Mouse (Mus musculus) right cerebral cortex, postnatal 36 days (tissue): ENCODE measurements around the gene Syt8.

Experiments
- DNase-seq, 2 experiments: peaks; one replicate each; pipeline ENCODE4 v3.0.0; 2022; ENCODE audit warnings: low spot score in 2 of 2, mixed read lengths in 1 of 2

Syt8 gene

DNA sequence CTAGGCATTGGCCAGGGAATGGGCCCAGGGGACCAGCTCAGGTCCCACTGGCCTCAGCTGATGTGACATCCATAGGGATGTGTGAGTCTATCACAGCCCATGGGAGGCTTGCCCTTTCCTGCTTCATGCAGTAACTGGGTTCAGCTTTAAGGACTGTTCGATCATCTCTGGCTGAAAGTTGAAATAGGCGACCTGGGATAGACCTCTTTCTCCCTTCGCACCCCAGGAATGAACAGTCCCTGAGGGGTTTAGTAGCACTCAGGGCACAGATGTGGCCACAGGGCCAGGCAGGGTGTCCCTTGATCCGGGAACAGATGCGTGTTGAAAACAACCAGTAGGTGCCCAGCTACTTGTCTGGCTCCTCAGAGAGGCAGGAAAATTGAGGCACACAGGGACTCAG, 41.6 kb downstream of the Syt8 start:
- no peak for DNase-seq

DNA sequence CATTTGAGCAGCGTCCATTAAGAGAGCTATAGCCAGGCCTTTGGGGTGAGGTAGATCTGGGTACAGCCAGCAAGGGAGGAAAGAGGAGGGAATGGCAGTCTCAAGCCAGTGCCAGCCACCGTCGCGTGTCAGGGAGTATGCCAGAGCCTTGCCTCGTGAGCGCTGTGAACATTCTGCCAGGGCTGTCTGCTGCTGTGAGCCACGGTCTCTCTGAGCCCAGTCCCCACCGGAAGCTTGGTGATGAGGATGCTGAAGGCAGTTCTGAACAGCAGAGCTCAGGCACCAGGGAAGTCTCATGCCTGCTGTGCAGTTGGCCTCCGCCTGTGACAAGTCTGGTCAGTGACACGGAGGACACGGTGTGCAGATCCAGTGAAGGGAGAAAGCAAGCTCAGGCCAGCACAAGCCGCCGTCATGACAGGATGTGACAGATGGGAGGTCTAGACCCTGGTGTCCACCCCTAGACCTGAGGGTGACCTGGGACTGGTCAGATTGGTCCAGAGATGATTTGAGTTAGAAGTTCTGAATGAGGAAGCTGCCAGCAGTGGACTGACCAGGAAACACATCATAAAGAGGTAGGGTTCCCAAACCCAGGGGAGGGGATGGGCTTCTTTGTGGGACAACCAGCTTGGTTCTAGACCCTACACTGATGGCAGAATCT, 42.3 kb downstream of the Syt8 start:
- DNase-seq = no peak

DNA sequence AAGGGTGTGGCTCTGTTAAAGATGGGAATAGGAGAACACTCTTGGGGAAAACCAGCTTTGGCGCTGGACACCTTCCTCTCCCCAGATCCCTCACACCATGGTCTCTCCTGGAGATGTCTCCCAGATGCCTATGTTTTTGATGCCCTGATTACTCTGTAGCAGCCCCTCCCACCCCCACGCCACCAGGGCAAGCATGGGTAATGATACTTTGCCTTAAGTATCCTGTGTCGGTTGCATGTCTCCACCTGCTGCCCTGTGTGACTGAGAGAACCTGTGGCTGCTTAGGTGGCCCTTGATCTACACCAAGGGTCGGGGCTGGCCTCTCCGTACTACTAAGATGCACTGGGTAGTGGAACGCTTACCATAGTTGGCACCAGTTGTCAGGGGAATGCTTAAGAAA, 43.4 kb downstream of the Syt8 start:
- DNase-seq = no peak

DNA sequence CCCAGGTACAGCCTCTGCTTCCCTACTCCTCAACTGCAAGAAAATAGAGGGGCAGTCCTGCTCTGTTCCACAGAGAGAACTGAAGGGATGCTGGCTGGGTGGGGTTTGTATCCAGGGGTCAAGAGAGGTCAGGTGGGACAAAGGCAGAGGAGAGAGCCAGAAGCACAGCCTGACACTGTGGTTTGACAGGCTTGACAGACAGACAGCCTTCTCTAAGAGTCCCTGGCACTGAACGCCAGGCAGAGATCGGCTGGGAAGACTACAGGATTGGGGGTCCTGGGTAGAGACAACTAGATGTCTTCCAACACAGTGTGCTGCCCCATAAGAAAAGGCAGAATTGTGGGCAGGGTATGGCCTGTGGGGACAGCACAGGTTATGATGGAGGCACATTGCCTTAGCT, 43.9 kb downstream of the Syt8 start:
- DNase-seq = no peak

GRCm38 (mm10) chr7:142479307-142479706, 44.7 kb downstream of the Syt8 start:
- DNase-seq = no peak

DNA sequence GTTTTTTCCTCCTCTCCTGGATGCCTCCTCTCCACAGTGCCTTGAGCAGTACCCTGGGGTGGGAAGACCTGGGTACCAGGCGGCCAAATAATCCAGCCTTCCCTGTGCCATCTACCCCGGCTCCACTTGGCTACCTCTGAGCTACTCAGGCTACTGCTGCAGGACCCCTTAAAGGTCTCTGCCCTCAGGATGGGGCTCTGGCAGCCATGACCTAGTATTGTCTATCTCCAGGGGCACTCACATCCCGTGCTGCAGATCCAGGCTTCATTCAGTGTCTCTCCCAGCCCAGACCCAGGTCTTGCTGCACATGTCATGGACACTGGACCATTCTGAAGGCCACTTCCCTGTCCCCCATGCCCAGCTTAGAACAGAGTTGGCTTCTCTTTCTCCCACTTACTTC, 45.2 kb downstream of the Syt8 start:
- DNase-seq = no peak

- no peak for DNase-seq
These were observed 46.0 kb downstream of the Syt8 start for GRCm38 (mm10) chr7:142480661-142481060.

DNA sequence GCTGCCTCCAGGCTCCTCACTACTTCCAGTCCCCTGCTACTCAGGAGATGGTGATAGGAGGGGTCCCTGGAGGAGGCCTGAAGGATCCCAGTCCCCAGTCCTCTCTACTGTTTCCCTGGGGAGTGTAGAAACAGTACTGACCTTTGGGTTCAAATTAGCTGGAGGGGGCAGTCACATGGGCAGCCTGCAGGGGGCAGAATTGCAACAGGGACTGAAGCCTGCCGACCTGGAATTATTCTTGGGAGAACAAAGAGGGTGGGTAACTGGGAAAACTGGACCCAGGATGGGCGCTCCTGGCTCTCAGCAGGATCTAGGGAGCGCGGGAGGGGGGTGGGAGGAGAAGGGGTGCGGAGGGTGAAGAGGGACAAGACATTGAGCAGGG, 46.5 kb downstream of the Syt8 start:
- DNase-seq = no peak

- no peak for DNase-seq
These were observed 47.1 kb downstream of the Syt8 start for GRCm38 (mm10) chr7:142481568-142482255.

DNA sequence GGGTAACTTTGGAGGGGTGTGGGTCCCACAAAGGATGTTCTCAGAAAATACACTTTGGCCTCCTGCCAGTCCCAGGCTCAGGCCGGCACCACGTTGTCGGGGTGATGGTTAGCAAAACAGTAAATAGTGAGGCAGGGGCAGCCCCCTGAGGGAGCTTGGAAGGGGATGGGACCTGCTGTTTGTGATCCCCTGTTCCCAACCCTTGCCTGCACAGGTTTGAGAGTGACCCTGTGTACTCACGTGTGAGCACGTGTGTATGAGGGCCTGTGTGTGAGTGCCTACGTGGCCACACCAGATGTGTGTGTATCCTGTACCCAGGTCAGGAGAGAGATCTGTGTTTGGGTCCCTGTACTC, 47.6 kb downstream of the Syt8 start:
- DNase-seq = no peak

GRCm38 (mm10) chr7:142483136-142483535, 48.5 kb downstream of the Syt8 start:
- DNase-seq = no peak

GRCm38 (mm10) chr7:142484780-142485179, 50.1 kb downstream of the Syt8 start:
- DNase-seq = no peak

GRCm38 (mm10) chr7:142486751-142487162, 52.1 kb downstream of the Syt8 start:
- no peak for DNase-seq

DNA sequence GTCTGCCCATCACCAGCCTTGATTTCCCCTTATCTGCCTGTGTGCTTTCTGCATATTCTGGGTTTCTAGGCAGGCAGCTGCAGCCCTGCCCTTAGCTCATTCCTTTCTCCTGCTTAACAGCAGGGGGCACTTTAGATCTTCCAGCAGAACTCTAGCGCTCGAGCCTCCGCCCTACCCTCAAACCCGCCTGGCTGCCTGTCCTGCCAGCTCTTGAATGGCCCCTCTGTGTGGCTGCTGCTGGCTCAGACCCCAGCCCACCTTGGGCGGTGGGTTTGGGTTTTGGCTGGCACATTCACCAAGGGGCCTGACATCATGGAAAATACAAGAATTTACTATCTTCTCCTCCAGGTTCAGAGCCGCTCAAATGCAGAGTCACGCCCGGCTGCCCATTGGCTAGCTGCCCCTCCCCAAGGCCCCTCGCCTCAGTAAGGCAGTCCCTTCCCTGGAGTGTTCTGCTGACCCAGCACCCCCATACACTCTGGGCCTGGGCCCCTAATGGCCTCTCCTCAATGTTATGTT, 52.8 kb downstream of the Syt8 start:
- no peak for DNase-seq

- DNase-seq = no peak
These were observed 53.4 kb downstream of the Syt8 start for GRCm38 (mm10) chr7:142488053-142488452.
